Mouse (Mus musculus) frontal cortex, adult 2 months (tissue): Measurements from ENCODE around the gene Lax1. TPM values are rescaled to one million over a fixed set of nuclear protein-coding genes. Genes with fewer than 3 reads are reported as not detected.
A peak's percentile ranks its signal among the peaks of the same experiment; 100 is the strongest.
"Not testable (repeated sequence)": the region's sequence is repeated elsewhere in the genome, so short reads cannot be mapped to it uniquely, and the experiment has no call there.

Source experiments
- DNase-seq, 2 experiments: peaks; one replicate each; pipeline ENCODE4 v3.0.0; 2022; ENCODE audit warnings: low spot score in 1 of 2; ENCODE audit errors: extremely low spot score in 1 of 2
- polyA plus RNA-seq: library from polyadenylated mRNA; depleted of rRNA; stranded (reverse); fragments of >200 nt; gene quantifications from 2 replicates; pipeline ENCODE4 v1.2.3, GENCODE M21; 2012

Gene Lax1
- polyA plus RNA-seq, 1 experiment: 0.82 TPM

GRCm38 (mm10) chr1:133692195-133692594 lies 2.3 kb upstream of the Lax1 start:
- DNase-seq: no peak

GRCm38 (mm10) chr1:133691046-133691445 lies 1.1 kb upstream of the Lax1 start:
- no peak for DNase-seq

DNA sequence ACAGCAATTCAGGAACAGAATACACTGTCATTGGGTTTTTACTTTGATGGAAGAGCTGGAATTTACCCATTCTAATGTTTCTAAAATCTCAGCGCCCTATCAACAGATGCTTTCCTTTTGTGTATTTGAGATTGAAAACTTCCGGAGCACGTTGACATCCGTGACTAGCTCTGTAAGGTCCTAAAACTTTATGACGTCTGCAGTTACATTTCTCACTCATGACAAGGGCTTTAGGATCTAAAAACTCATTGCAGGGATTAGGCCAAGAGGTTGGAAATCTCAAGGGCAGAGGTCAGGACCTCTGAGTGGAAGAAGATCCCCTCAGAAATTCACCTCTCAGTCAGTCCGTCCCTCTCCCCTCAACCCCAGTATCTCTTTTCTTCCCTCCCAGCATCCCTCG lies 1.6 kb downstream of the Lax1 start:
- DNase-seq: no peak

DNA sequence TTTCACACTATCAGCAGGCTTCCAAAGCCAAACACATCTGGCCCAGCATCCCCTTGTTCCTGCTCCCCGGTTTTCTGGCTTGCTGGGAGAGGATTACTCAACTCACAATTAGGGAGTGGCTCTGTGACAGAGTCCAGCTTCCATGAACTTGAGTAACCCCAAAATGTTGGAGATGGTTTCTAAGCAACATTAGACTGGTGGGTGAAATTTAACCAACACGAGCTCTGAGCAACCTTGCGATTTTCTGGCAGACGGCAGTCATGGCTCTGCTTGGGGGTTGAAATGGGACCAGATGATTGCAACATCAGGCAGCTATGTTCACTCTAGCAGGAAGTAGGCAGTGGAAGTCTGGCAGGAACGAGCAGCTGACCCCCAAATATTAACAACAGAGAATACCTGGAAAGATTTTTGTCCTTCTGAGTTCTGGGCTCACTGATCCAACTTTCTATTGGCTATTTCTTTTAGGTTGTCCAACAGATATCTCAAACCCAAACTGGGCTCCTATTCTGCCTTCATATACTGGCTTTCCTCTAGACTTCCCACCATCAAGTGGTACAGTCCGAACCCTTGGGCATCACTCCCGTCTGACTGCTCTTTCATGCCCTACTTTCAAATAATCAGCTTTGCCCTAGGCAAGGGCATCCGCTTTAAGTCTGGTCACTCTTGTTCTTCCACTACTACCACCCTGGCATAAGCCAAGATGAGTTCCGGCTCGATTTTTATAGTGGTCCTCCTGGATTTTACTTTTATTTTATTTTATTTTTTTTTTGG lies 4.0 kb downstream of the Lax1 start:
- DNase-seq: peak in 1 of 2 experiments; percentile 9

DNA sequence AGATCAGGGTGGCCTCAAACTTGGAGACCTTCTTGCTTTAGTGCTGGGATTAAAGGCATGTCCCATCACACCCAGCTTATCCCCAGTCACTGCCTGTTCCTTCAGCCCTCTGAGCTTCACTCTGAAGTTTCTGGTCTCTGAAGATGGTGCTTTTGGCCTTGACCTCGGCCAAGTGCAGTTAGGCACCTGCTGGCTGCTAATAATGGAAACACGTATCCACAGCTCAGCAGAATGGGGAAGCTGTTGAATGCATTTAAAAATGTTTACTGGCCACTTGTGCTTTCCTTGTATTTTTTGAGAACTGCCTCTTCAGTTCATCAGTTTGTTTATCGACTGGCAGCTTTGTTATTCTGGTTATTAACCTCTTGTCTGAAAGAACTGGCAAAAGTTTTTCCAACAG lies 18.1 kb downstream of the Lax1 start:
- DNase-seq: no peak

- no peak for DNase-seq
Measured at GRCm38 (mm10) chr1:133671266-133671665, 18.6 kb downstream of the Lax1 start.

DNA sequence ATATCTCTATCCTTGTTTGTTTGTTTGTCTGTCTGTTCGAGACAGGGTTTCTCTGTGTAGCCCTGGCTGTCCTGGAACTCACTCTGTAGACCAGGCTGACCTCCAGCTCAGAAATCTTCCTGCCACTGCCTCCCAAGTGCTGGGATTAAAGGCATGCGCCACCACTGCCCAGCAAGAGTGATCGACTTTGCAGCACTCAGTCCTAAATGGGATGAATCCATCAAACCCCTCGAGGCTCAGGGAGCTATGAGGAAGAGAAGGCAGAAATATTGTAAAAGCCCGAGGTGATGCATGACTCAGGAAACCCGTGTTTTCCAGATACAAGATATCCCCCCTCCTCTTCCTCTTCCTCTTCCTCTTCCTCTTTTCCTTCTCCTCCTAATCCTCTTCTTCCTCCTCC lies 19.1 kb downstream of the Lax1 start:
- no peak for DNase-seq

DNA sequence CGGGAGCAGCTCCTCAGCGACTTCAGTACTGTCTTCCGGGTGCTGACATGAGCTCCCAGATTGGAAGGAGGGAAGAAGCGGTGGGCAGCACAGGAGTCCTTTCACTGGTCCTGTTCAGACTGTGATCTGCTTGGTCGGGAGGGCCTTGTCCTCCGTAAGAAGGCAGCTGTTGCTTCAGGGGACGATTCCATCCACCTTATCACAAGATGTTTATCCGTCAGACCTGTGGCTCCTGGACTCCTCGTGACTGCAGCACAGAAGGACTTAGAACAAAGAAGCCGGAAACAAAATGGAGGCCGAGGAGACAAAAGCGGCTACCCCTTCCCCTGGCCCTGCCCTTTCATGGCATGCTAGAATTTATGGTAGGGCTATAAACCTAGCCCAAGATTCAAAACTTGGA lies 19.7 kb downstream of the Lax1 start:
- DNase-seq: no peak

DNA sequence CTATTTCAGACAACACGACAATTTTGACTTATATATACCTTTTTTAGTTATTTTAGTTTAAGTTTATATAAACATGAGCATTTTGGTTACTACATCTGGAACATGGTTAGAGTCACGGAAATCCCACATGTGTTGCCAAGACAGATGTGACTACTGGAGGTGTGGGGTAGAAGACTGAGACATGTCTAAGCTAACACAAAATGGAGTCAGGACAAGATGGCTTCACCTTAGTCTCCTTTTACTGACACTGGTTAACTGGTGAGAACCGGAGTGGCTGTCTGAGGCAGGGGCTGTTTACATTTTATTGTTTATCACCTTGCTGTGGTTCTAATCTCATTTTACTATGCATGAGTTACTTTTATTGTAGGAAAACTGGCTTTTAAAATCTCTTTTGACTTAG lies 21.3 kb downstream of the Lax1 start:
- no peak for DNase-seq

DNA sequence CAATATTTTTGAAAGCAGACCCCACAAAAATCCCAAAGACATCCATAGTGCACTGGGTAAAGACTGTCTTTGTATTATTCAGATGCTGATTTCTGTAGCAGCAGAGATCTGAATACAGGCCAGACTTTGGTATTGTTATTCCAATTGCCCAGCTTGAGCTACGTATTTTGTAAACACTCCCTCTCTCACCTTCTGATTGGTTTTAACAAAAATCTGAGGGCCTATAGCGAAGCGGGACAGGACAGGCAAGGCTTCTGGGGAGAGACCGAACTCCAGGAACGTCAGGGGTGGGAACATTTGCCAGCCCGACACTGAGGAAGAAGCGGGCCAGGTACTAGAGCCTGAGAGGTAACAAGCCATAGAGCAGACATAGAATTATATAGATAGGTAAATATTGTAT lies 22.2 kb downstream of the Lax1 start:
- no peak for DNase-seq

GRCm38 (mm10) chr1:133665713-133666112 lies 24.2 kb downstream of the Lax1 start:
- DNase-seq: not testable (repeated sequence)

- no peak for DNase-seq
Measured at GRCm38 (mm10) chr1:133664203-133664970, 25.5 kb downstream of the Lax1 start.

GRCm38 (mm10) chr1:133663427-133663826 lies 26.5 kb downstream of the Lax1 start:
- DNase-seq: peak; percentile 52 to 64

- DNase-seq: no peak
Measured at GRCm38 (mm10) chr1:133662941-133663340, 27.0 kb downstream of the Lax1 start.

GRCm38 (mm10) chr1:133661203-133661933 lies 28.5 kb downstream of the Lax1 start, which contains the start of gene Gm38394:
Gm38394 (minus strand) TSS chr1:133661318.
- peak; percentile 93 to 95 for DNase-seq

DNA sequence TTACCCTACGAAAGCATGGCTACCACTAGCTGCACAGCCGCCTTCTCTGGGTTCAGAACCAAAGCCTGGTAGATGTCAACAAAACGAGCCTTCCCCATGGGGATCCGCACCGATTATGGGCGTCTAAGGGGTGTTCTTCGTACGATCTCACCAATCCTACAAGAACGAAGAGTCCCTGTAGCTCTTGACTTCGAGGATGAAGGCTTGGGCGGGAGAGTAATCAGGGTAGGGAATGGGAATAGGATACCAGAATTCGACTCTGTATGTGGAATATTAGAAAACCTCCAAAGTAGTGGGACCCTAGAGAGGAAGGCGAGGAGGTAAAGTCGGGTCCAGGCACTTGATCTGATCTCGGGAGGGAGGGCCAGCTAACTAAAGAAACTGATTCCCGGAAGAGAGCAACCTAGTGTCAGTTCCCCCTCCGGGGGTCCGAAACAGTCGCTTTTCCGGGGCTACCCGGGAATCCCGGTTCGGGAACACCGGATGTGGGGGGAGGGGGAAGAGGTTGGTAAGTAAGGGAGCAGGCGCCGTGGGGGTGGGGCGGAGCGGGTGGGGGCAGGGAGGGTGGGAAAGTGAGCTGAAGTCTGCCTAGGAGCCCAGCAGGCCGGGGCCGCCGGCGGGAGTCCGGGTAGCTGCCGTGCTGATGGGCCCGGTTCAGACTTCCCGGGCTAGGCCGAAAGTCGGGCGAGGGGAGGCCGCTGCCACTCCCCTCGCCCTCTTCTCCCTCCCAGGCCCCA lies 29.3 kb downstream of the Lax1 start, which contains the start of gene Zbed6:
TSS of gene Zbed6 (minus strand) at position 420 of the 737 bp plus-strand sequence.
- DNase-seq: peak in 1 of 2 experiments; percentile 54

- DNase-seq: no peak
Measured at GRCm38 (mm10) chr1:133658878-133659277, 31.0 kb downstream of the Lax1 start.

DNA sequence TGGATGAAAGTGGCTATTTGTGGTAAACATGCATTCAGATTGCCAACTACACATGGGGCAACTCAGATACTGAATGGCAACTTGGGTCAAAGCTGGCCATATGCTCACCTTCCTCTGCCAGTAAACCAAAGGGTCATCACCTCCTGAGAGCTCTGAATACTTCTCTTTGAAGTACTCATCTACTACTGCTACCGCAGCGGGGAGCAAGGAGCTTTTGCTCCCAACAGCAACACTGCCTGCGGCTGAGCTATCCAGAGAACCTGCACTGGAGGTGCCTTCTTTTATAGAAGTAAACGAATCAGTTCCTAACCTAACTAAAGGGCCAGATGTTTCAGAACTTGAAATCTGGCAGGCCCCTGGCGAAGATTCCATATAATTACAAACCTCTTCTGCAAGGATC lies 33.1 kb downstream of the Lax1 start:
- no peak for DNase-seq

- DNase-seq: no peak
Measured at GRCm38 (mm10) chr1:133653033-133653432, 36.9 kb downstream of the Lax1 start.

DNA sequence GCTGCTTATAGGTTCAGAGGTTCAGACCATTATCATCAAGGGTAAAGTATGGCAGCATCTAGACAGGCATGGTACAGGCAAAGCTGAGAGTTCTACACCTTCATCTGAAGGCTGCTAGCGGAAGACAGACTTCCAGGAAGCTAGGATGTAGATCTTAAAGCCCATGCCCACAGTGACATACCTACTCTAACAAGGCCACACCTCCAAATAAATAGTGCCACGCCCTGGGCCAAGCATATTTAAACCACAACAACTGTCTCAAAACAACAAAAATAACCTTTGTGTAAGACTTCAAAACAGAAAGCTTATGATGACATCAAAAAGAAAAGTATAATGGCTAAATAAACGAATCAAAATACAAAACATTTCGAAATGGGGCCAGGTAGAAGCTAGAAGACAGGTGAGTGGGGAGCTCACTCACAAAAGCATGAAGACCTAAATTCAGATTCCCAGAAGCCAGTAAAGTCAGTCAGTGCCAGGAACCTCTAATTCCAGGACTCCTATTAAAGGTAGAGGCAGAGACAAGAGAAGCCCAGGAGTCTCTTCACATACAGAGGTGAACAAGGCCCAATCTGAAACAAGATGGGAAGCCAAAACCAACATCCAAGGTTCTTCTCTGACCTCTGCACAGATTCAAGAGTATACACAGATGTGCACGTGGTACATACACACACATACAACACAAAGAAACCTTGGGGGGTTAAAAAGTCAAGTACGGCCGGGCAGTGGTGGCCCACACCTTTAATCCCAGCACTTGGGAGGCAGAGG lies 39.4 kb downstream of the Lax1 start:
- DNase-seq: no peak
